Mouse (Mus musculus) olfactory bulb, adult 2 months (tissue): ENCODE data around the gene Col23a1. TPM values are rescaled to one million over a fixed set of nuclear protein-coding genes. Genes with fewer than 3 reads are reported as not detected.
"Not testable (repeated sequence)": the region's sequence is repeated elsewhere in the genome, so short reads cannot be mapped to it uniquely, and the experiment has no call there.

Experiments
- H3K27ac ChIP-seq: fragments of 200-500 bp; 2 replicates; pipeline ENCODE4 v1.5.1; 2012; ENCODE audit warnings: low read depth, low read length; ENCODE audit not compliant: insufficient read depth
- H3K4me1 ChIP-seq: fragments of 200-500 bp; 2 replicates; pipeline ENCODE4 v1.6.1; 2012; ENCODE audit warnings: low read length; ENCODE audit not compliant: control insufficient read depth, insufficient read depth
- H3K4me3 ChIP-seq: fragments of 200-500 bp; 2 replicates; pipeline ENCODE4 v1.5.1; 2012; ENCODE audit warnings: mild to moderate bottlenecking, low read depth, low read length, moderate library complexity; ENCODE audit not compliant: insufficient read depth
- CTCF ChIP-seq: fragments of 200-500 bp; IDR thresholded peaks from 2 replicates; pipeline ENCODE4 v1.5.1; 2012; ENCODE audit warnings: low read depth, mild to moderate bottlenecking, low read length, moderate library complexity; ENCODE audit not compliant: insufficient read depth
- POLR2A ChIP-seq: fragments of 200-500 bp; IDR thresholded peaks from 2 replicates; pipeline ENCODE4 v1.6.1; 2012; ENCODE audit warnings: mild to moderate bottlenecking, low read depth, low read length, moderate library complexity; ENCODE audit not compliant: insufficient read depth
- WGBS: fragments of 180-500 bp; shearing (Covaris S2); methylation state at CpG from one replicate; pipeline ENCODE4 v1.1.7; 2018; 5-methylcytosine and 5-hydroxymethylcytosine counted together
- polyA plus RNA-seq: library from polyadenylated mRNA; stranded (reverse); fragments of >200 nt; gene quantifications from 2 replicates; pipeline ENCODE4 v1.2.4, GENCODE M21; 2012; ENCODE audit warnings: low replicate concordance; ENCODE audit not compliant: missing spikeins, insufficient read depth, insufficient read length

Col23a1 gene
- polyA plus RNA-seq, 1 experiment: not detected

DNA sequence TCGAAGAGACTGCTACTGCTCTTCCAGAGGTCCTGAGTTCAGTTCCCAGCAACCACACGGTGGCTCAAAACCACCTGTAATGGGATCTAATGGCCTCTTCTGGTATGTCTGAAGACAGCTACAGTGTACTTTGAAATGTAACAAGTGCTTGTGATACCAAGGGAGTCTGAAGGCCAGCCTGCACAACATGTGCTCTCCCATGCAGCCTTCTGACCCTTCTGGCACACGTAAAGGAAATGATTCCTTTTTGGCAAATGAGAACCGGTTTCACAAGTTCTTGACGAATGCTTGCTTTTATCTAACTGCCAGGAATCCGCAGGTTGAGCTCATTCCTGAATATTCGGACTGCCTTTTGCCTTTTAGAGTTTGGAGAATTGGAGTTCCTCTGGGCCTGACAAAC, 325.4 kb downstream of the Col23a1 start:
- WGBS: 41% methylated on average over 7 of the region's 7 CpGs
- TF ChIP-seq CTCF (no peak), POLR2A (no peak)
- H3K4me1 ChIP-seq: peaks cover 8% of the 10 kb centered on the region
- no peak overlapping the region for H3K27ac ChIP-seq
- H3K4me3 ChIP-seq: no peak overlapping the region

DNA sequence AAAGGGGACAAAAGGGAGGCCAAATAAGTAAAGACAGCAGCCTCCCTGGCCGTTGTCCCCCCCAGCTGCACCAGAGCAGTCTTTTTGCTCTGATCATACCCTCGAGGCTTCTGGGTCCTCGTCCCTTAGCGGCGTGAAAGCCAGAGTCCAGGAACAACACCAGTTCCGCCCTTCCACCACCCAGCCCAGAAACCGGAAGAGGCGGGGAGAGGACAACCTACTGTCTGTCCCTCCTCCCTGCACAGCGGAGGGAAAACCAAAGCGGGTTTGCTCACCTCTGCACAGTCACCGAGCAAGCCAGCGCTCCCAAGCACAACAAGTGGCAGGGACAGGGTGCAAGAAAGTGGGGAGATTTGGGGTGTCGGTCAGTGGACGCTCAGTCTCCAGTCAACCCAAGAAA, 325.9 kb downstream of the Col23a1 start:
- peaks cover 8% of the 10 kb centered on the region for H3K4me1 ChIP-seq
- WGBS: 10% methylated on average over 14 of the region's 14 CpGs
- peak overlapping the region; percentile 38 for H3K4me3 ChIP-seq
- TF ChIP-seq POLR2A: 0 out of 2 replicates have a peak, but pooled peaks have one; percentile 19
- TF ChIP-seq CTCF: no peak
- H3K27ac ChIP-seq: 0 out of 2 replicates have a peak overlapping the region, but pooled peaks have one; percentile 24

DNA sequence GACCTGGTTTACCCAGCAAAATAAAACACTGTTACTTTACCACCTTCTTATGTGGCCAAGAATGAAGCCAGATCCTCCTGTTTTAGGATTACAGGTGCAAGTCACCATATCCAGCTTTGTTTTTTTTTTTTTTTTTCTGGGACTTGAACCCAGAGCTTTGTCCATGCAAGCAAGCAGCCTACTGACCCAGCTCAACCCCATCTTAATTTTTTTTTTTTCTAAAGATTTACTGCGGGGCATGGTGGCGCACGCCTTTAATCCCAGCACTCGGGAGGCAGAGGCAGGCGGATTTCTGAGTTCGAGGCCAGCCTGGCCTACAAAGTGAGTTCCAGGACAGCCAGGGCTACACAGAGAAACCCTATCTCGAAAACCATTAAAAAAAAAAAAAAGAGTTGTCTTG, 326.4 kb downstream of the Col23a1 start:
- H3K27ac ChIP-seq, H3K4me3 ChIP-seq: not testable (repeated sequence)
- 92% methylated on average over 7 of the region's 7 CpGs for WGBS
- peaks cover 12% of the 10 kb centered on the region for H3K4me1 ChIP-seq

DNA sequence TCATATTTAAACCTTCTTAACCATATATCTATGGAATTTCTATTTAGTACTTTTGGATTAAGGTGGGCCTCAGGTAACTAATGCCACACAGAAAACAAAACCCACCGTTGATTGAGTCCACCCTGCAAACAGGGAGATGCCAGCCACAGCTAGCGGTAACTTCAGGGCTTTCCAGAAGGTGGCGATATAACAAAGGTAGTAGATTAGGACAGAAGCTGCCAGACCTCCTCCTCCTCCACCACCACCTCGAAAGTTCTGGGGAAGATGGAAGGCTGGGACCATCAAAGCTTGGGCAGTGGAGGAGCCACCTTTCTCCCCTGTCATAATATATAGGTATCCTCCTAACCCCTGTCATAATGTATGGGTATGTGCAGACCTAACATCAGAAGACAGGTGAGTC, 328.0 kb downstream of the Col23a1 start:
- H3K4me1 ChIP-seq: peaks cover 20% of the 10 kb centered on the region
- 1% methylated on average over 4 of the region's 4 CpGs for WGBS
- no peak overlapping the region for H3K27ac ChIP-seq
- no peak overlapping the region for H3K4me3 ChIP-seq
- TF ChIP-seq POLR2A: no peak
- no peak for TF ChIP-seq CTCF

DNA sequence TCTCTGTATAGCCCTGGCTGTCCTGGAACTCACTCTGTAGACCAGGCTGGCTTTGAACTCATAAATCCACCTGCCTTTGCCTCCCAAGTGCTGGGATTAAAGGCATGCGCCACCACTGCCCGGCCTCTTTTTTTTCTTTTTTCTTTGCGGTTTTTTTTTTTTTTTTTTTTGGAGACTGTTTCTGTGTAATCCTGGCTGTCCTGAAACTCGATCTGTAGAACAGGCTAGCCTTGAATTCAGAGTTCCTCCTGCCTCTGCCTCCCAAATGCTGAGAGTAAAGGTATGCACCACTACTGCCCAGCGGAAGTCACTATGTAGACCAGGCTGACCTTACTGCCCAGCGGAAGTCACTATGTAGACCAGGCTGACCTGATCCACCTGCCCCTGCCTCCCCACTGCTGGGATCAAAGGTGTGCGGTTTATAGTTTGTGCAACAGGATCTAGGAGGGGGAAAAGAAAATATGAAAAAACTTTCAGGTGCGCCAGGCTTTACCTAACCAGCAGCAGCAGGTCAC, 329.2 kb downstream of the Col23a1 start:
- H3K27ac ChIP-seq: 0 out of 2 replicates have a peak overlapping the region, but pooled peaks have one; percentile 31
- 47% methylated on average over 8 of the region's 8 CpGs for WGBS
- H3K4me3 ChIP-seq: peak overlapping the region; percentile 81
- peaks cover 26% of the 10 kb centered on the region for H3K4me1 ChIP-seq
- TF ChIP-seq POLR2A (no peak), CTCF (no peak)

DNA sequence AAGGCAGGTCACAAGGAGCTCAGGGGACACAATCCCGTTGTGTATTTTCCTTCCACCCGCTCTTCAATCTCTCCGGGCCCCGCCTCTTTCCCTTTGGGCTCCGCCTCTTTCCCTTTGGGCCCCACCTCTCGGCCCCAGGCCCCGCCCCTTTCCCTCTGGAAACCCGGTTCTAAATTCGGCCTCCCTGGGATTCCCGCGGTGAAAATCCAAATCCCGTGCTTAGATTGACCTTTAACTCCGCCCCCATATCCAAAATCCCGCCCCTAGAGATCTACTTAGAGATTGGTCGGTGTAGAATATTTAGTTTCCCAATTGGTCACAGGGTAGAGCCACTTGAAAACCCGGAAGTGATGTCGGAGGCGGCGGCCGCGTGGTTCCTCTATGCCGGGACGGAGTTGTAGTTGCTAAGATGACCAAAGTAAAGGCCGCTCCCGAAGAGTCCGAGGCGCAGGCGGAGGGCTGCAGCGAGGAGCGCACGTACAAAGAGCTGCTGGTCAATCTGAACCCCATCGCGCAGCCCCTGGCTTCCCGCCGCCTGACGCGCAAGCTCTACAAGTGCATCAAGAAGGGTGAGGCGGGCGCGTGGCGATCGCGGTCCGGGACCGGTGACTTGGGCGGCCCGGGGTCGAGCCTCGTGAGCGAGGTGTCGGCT, 329.8 kb downstream of the Col23a1 start, which contains the start of gene Nhp2:
Gene Nhp2 (plus strand): TSS at position 327 of the 652 bp plus-strand sequence.
- under 1% methylated on average over 51 of the region's 51 CpGs for WGBS
- no peak for TF ChIP-seq POLR2A
- TF ChIP-seq CTCF: no peak
- H3K27ac ChIP-seq: 0 out of 2 replicates have a peak within 1 kb of the TSS, but pooled peaks have one; percentile 31

DNA sequence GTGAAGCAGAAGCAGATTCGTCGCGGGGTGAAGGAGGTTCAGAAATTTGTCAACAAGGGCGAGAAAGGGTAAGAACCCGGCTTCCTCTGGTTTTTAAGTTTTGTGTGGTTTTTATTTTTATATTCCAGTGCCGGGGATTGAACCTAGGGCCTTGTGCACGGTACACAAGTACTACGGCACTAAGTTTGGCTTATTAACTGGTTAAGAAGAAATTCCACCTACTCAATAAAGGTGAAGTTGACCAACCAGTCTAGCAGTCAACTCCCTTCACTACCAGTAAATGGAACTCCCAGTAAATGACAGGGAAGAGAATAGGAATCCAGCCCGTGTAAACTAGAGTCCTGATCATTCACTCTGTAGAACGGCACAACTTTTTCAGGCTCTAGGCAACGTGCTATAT, 330.4 kb downstream of the Col23a1 start:
- no peak overlapping the region for H3K27ac ChIP-seq
- no peak for TF ChIP-seq POLR2A
- TF ChIP-seq CTCF: no peak

More for the DNA sequence above, 329.8 kb downstream of the Col23a1 start, which contains the start of gene Nhp2:
- H3K4me1 ChIP-seq: peaks cover 29% of the 10 kb centered on the region
- H3K4me3 ChIP-seq: peak within 1 kb of the TSS; percentile 81

DNA sequence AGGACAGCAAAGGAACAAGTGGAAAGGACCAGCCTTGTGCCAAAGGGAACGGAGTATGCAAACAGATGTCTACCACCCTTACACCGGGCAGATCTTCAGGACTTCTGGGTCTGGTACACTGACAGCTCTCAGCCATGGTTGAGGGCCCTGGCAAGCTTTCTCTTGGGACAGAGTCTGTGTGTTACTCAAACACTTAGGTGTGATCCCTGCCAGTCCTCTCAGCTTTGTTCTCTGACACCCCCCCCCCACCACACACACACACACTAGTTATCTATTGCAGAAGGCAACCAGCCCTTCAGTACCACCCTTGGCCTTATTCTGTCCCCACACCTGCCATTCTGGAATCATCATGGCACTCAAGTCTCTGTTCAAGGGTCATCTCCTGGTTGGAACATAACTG, 332.1 kb downstream of the Col23a1 start:
- H3K27ac ChIP-seq: no peak overlapping the region
- TF ChIP-seq CTCF (no peak), POLR2A (no peak)

More for the DNA sequence above, 330.4 kb downstream of the Col23a1 start:
- Histone ChIP-seq H3K4me1 (peaks cover 29% of the 10 kb centered on the region), H3K4me3 (peak overlapping the region; percentile 81)
- under 1% methylated on average over 11 of the region's 11 CpGs for WGBS

DNA sequence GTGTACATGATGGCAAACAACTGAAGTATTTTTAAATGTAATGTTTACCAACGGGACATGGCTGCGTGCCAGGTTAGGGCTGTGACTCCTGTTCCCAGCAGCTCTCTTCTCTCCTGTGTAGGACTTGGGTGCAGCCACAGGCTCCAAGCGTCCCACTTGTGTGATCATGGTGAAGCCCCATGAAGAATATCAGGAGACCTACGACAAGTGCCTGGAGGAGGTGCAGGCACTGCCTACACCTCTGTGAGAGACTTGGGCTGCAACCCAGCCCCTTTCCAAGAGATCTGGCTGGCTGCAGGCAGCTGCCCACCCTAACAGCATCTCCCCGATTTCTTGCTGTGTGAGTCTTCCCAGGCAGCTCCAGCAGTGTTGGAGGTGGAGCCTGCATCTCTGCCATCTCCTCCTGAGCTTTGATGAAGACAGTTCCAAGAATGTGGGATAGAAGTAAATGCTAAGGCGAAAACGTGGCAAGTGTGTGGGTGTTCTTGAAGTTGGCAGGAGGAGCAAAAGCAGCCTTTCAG, 333.3 kb downstream of the Col23a1 start:
- TF ChIP-seq POLR2A (no peak), CTCF (no peak)
- Histone ChIP-seq H3K27ac (no peak overlapping the region), H3K4me1 (peaks cover 26% of the 10 kb centered on the region; the same call in 1 of the 2 replicates), H3K4me3 (no peak overlapping the region)
- 53% methylated on average over 7 of the region's 7 CpGs for WGBS

More for the DNA sequence above, 332.1 kb downstream of the Col23a1 start:
- Histone ChIP-seq H3K4me1 (peaks cover 26% of the 10 kb centered on the region; the same call in 1 of the 2 replicates), H3K4me3 (no peak overlapping the region)
- WGBS: 97% methylated on average over 2 of the region's 2 CpGs
